In the genomic region with DNA sequence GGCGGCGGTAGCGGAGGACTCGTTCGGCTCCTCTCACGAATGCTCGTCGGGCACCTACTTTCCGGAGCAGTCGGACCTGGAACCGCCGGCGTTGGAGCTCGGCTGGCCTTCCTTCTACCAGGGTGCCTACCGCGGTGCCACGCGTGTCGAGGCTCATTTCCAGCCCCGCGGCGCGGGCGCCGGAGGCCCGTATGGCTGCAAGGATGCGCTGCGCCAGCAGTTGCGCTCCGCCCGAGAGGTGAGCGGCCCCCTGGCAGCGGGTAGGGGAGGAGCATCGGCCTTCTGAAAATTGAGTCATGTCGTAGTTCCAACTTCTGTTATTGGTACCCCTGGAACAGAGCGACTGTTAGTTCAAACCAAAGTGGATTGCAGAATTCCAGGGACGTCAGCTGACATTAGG, we compare ENCODE assay signal across 8 mouse cellular contexts. TPM values are rescaled to one million over a fixed set of nuclear protein-coding genes. Genes with fewer than 3 reads are reported as not detected.
DNase-seq lines count a peak whose midpoint lies in the region; ATAC-seq and TF ChIP-seq lines count a peak whose summit lies in the region.

No protein-coding gene starts in this region.

- peak overlapping the region; percentile 82 for H3K9ac ChIP-seq in kidney, embryonic 14.5 days (ENCODE audit: low read depth, low read length)
- peak overlapping the region; percentile 82 for H3K9ac ChIP-seq in intestine, embryonic 16.5 days (ENCODE audit: low read depth, low read length)

- TF ChIP-seq POLR2A in embryonic fibroblast, embryonic 13.5 days (IDR thresholded peaks at IDR 0.05; ENCODE audit: low read depth, low read length), result no peak
- TF ChIP-seq POLR2A in thymus, adult 2 months (IDR thresholded peaks at IDR 0.05; ENCODE audit: control insufficient read depth, extremely low read depth, insufficient read depth, low read length, poor library complexity), result peak; percentile 28; the same call in 1 of the 2 replicates

- no peaks in the 10 kb centered on the region for H3K27me3 ChIP-seq in kidney, embryonic 14.5 days (ENCODE audit: control insufficient read depth, insufficient read depth, low read length)
- no peaks in the 10 kb centered on the region for H3K27me3 ChIP-seq in intestine, embryonic 16.5 days (replicated peaks; ENCODE audit: control insufficient read depth, insufficient read depth, low read length)
- no peaks in the 10 kb centered on the region for H3K27me3 ChIP-seq in midbrain, embryonic 10.5 days (ENCODE audit: low read depth, poor library complexity, severe bottlenecking)
- no peaks in the 10 kb centered on the region; the same call in 1 of the 2 replicates for H3K27me3 ChIP-seq in thymus, adult 2 months (ENCODE audit: control insufficient read depth, insufficient read depth, low read length)

- no peaks in the 10 kb centered on the region for H3K9me3 ChIP-seq in kidney, embryonic 14.5 days (ENCODE audit: control insufficient read depth, low read length)
- H3K9me3 ChIP-seq in intestine, embryonic 16.5 days (ENCODE audit: control insufficient read depth, low read length), result no peaks in the 10 kb centered on the region
- no peaks in the 10 kb centered on the region for H3K9me3 ChIP-seq in midbrain, embryonic 10.5 days (replicated peaks)

- peaks cover 29% of the 10 kb centered on the region for H3K4me1 ChIP-seq in kidney, embryonic 14.5 days (ENCODE audit: control insufficient read depth, insufficient read depth, low read length)
- H3K4me1 ChIP-seq in embryonic fibroblast, embryonic 13.5 days (ENCODE audit: control insufficient read depth, insufficient read depth, low read length), result peaks cover 5% of the 10 kb centered on the region; the same call in 1 of the 2 replicates
- H3K4me1 ChIP-seq in intestine, embryonic 16.5 days (ENCODE audit: control insufficient read depth, insufficient read depth, low read length), result peaks cover 34% of the 10 kb centered on the region
- peaks cover 54% of the 10 kb centered on the region for H3K4me1 ChIP-seq in midbrain, embryonic 10.5 days
- peaks cover 25% of the 10 kb centered on the region for H3K4me1 ChIP-seq in thymus, adult 2 months (replicated peaks; ENCODE audit: control insufficient read depth, insufficient read depth, low read length)

- peak overlapping the region; percentile 87 for H3K4me3 ChIP-seq in kidney, embryonic 14.5 days (ENCODE audit: low read length)
- peak overlapping the region; percentile 70 for H3K4me3 ChIP-seq in embryonic fibroblast, embryonic 13.5 days (ENCODE audit: insufficient read depth, low read length)
- peak overlapping the region; percentile 80 for H3K4me3 ChIP-seq in intestine, embryonic 16.5 days (ENCODE audit: low read length)
- H3K4me3 ChIP-seq in midbrain, embryonic 10.5 days, result peak overlapping the region; percentile 79
- H3K4me3 ChIP-seq in thymus, adult 2 months (ENCODE audit: control insufficient read depth, insufficient read depth, low read length), result peak overlapping the region; percentile 65

- H3K36me3 ChIP-seq in kidney, embryonic 14.5 days (ENCODE audit: control insufficient read depth, insufficient read depth, low read length), result peaks cover 8% of the 10 kb centered on the region; the same call in 1 of the 2 replicates
- H3K36me3 ChIP-seq in intestine, embryonic 16.5 days (ENCODE audit: control insufficient read depth, insufficient read depth, low read length), result no peaks in the 10 kb centered on the region
- peaks cover 19% of the 10 kb centered on the region for H3K36me3 ChIP-seq in midbrain, embryonic 10.5 days
- 0 out of 2 replicates have a peak, but pooled peaks cover 1% of the 10 kb centered on the region for H3K36me3 ChIP-seq in thymus, adult 2 months (ENCODE audit: control insufficient read depth, insufficient read depth, low read length)

- DNase-seq in kidney, adult 8-10 months, result no peak
- DNase-seq in MEL-GATA-1-ER (ENCODE audit: extremely low read depth, low read depth), result peak; percentile 42
- peak; percentile 68 for DNase-seq in midbrain, embryonic 10.5 days (ENCODE audit: low spot score)
- DNase-seq in thymus, adult 2 months, result peak; percentile 67
- DNase-seq in right cerebral cortex, adult 18-20 months, result no peak

- H3K27ac ChIP-seq in kidney, embryonic 14.5 days (ENCODE audit: low read depth, low read length), result peak overlapping the region; percentile 69; the same call in 1 of the 2 replicates
- H3K27ac ChIP-seq in embryonic fibroblast, embryonic 13.5 days (ENCODE audit: insufficient read depth, low read length), result peak overlapping the region; percentile 18; the same call in 1 of the 2 replicates
- peak overlapping the region; percentile 73 for H3K27ac ChIP-seq in intestine, embryonic 16.5 days (ENCODE audit: low read length)
- peak overlapping the region; percentile 94 for H3K27ac ChIP-seq in midbrain, embryonic 10.5 days (replicated peaks)
- no peak overlapping the region for H3K27ac ChIP-seq in thymus, adult 2 months (ENCODE audit: control insufficient read depth, insufficient read depth, low read length)

- WGBS in kidney, embryonic 14.5 days, result under 1% methylated on average over 36 of the region's 37 CpGs
- under 1% methylated on average over 37 of the region's 37 CpGs for WGBS in intestine, embryonic 16.5 days
- WGBS in midbrain, embryonic 10.5 days, result under 1% methylated on average over 37 of the region's 37 CpGs
- whole genome bisulfite sequencing in thymus, adult 2 months, result under 1% methylated on average over 37 of the region's 37 CpGs

- ATAC-seq in kidney, embryonic 14.5 days (ENCODE audit: low FRiP score, low TSS enrichment), result no peak
- ATAC-seq in intestine, embryonic 16.5 days, result peak; percentile 24

- H3K4me2 ChIP-seq in kidney, embryonic 14.5 days (replicated peaks; ENCODE audit: low read depth, low read length), result peak overlapping the region; percentile 94
- H3K4me2 ChIP-seq in intestine, embryonic 16.5 days (ENCODE audit: low read depth, low read length), result peak overlapping the region; percentile 95

- no peak for TF ChIP-seq CTCF in embryonic fibroblast, embryonic 13.5 days (IDR thresholded peaks at IDR 0.05; ENCODE audit: borderline replicate concordance, insufficient read depth, low read length)
- TF ChIP-seq CTCF in thymus, adult 2 months (IDR thresholded peaks at IDR 0.05; ENCODE audit: borderline replicate concordance, control insufficient read depth, extremely low read depth, insufficient read depth, low read length, poor library complexity), result 0 out of 2 replicates have a peak, but pooled peaks have one; percentile 18

RNA-seq across cellular contexts. Expression of a gene that starts 0.5 kb away (rescaled TPM):
- 49.2 and 57.6 TPM in 2 replicates for polyA plus RNA-seq in kidney, embryonic 14.5 days (2014; fragmentation: Nextera tagmentation; extraction: Ambion mirVana)
- 14.6 and 19.3 TPM in 2 replicates for polyA plus RNA-seq in embryonic fibroblast, embryonic 13.5 days (2011; ENCODE audit: insufficient read length, low read depth, missing spikeins)
- polyA plus RNA-seq in intestine, embryonic 16.5 days (2015; fragmentation: Nextera tagmentation; extraction: Ambion mirVana), result 39.7 and 45.0 TPM in 2 replicates
- polyA plus RNA-seq in midbrain, embryonic 10.5 days (2016; fragmentation: Nextera tagmentation; extraction: Ambion mirVana), result 54.4 and 55.8 TPM in 2 replicates
- polyA plus RNA-seq in thymus, adult 2 months (2012; rRNA removed), result 26.2 and 32.5 TPM in 2 replicates

RNA-seq across cellular contexts. Expression of a gene that starts 26.3 kb away (rescaled TPM):
- 13.8 and 24.8 TPM in 2 replicates for polyA plus RNA-seq in kidney, embryonic 14.5 days (2014; fragmentation: Nextera tagmentation; extraction: Ambion mirVana)
- polyA plus RNA-seq in embryonic fibroblast, embryonic 13.5 days (2011; ENCODE audit: insufficient read length, low read depth, missing spikeins), result 15.8 and 21.6 TPM in 2 replicates
- 12.3 and 12.7 TPM in 2 replicates for polyA plus RNA-seq in intestine, embryonic 16.5 days (2015; fragmentation: Nextera tagmentation; extraction: Ambion mirVana)
- 17.7 and 19.6 TPM in 2 replicates for polyA plus RNA-seq in midbrain, embryonic 10.5 days (2016; fragmentation: Nextera tagmentation; extraction: Ambion mirVana)
- 29.9 and 30.2 TPM in 2 replicates for polyA plus RNA-seq in thymus, adult 2 months (2012; rRNA removed)

Comparison
In these comparisons a context has a peak if more than half of its experiments do, and no peak if none do; other contexts are left out.
1. DNase-seq: peak in MEL-GATA-1-ER (single experiment), midbrain, embryonic 10.5 days (single experiment) and thymus, adult 2 months (single experiment); none in kidney, adult 8-10 months (0 of 2) and right cerebral cortex, adult 18-20 months (single experiment).
2. Peak in every context shown above with its lines, with median percentiles within 50 percentile points of each other: H3K4me3 ChIP-seq.